ENCODE assay signal across 27 mouse cellular contexts in genomic region chr4:132245643-132246042, GRCm38 (mm10). TPM values are rescaled to one million over a fixed set of nuclear protein-coding genes. Genes with fewer than 3 reads are reported as not detected.
DNase-seq lines count a peak whose midpoint lies in the region; ATAC-seq lines count a peak whose summit lies in the region.
"Had no signal": no experiment of that assay in that cellular context is flagged by ENCODE, and none has a peak within 500 bp of the region (broad histone marks: within the 10 kb centered on the region; RNA-seq: fewer than 3 reads in every experiment).

No protein-coding gene starts in this region.

- ATAC-seq in heart, embryonic 15.5 days (replicated peaks; ENCODE audit: insufficient number of reproducible peaks, insufficient read depth, low FRiP score, low read depth) = no peak
- ATAC-seq in liver, embryonic 12.5 days = no peak
- ATAC-seq in hindbrain, embryonic 13.5 days (ENCODE audit: low FRiP score) = no peak
- ATAC-seq: forebrain, embryonic 16.5 days; intestine, embryonic 15.5 days; midbrain, embryonic 16.5 days had no signal

- H3K27me3 ChIP-seq in heart, embryonic 15.5 days = no peaks in the 10 kb centered on the region
- H3K27me3 ChIP-seq in liver, embryonic 12.5 days (replicated peaks) = no peaks in the 10 kb centered on the region
- H3K27me3 ChIP-seq in hindbrain, embryonic 13.5 days = no peaks in the 10 kb centered on the region
- H3K27me3 ChIP-seq: hindbrain, embryonic 15.5 days; intestine, embryonic 15.5 days; neural tube, embryonic 13.5 days; stomach, embryonic 15.5 days had no signal

- H3K4me1 ChIP-seq in heart, embryonic 15.5 days (replicated peaks) = peaks cover 5% of the 10 kb centered on the region; the same call in 1 of the 2 replicates
- H3K4me1 ChIP-seq in liver, embryonic 12.5 days = peaks cover 45% of the 10 kb centered on the region
- H3K4me1 ChIP-seq in hindbrain, embryonic 13.5 days (replicated peaks) = no peaks in the 10 kb centered on the region
- H3K4me1 ChIP-seq: forebrain, embryonic 10.5 days; hindbrain, embryonic 15.5 days; intestine, embryonic 15.5 days; limb, embryonic 10.5 days; midbrain, embryonic 10.5 days; neural tube, embryonic 13.5 days; stomach, embryonic 15.5 days had no signal

- H3K27ac ChIP-seq in heart, embryonic 15.5 days = 0 out of 2 replicates have a peak overlapping the region, but pooled peaks have one; percentile 7
- peak overlapping the region; percentile 58; the same call in 1 of the 2 replicates for H3K27ac ChIP-seq in liver, embryonic 12.5 days
- H3K27ac ChIP-seq in hindbrain, embryonic 13.5 days = no peak overlapping the region
- H3K27ac ChIP-seq: forebrain, embryonic 10.5 days; hindbrain, embryonic 15.5 days; intestine, embryonic 15.5 days; limb, embryonic 10.5 days; liver, embryonic 14.5 days; midbrain, embryonic 10.5 days; stomach, embryonic 15.5 days had no signal

- peaks cover 47% of the 10 kb centered on the region for H3K36me3 ChIP-seq in heart, embryonic 15.5 days
- H3K36me3 ChIP-seq in liver, embryonic 12.5 days = peaks cover 95% of the 10 kb centered on the region
- H3K36me3 ChIP-seq in hindbrain, embryonic 13.5 days = peaks cover 90% of the 10 kb centered on the region

- no peak overlapping the region for H3K4me3 ChIP-seq in heart, embryonic 15.5 days
- no peak overlapping the region for H3K4me3 ChIP-seq in liver, embryonic 12.5 days
- H3K4me3 ChIP-seq in hindbrain, embryonic 13.5 days = no peak overlapping the region
- H3K4me3 ChIP-seq: forebrain, embryonic 10.5 days; hindbrain, embryonic 15.5 days; intestine, embryonic 15.5 days; limb, embryonic 10.5 days; midbrain, embryonic 10.5 days; myocyte; neural tube, embryonic 13.5 days; stomach, embryonic 15.5 days had no signal

- no peaks in the 10 kb centered on the region for H3K9me3 ChIP-seq in heart, embryonic 15.5 days (replicated peaks)
- H3K9me3 ChIP-seq in liver, embryonic 12.5 days (replicated peaks) = no peaks in the 10 kb centered on the region
- H3K9me3 ChIP-seq in hindbrain, embryonic 13.5 days = no peaks in the 10 kb centered on the region
- H3K9me3 ChIP-seq: forebrain, embryonic 10.5 days; hindbrain, embryonic 15.5 days; intestine, embryonic 15.5 days; limb, embryonic 10.5 days; midbrain, embryonic 10.5 days; neural tube, embryonic 13.5 days; stomach, embryonic 15.5 days had no signal

- no peak overlapping the region for H3K4me2 ChIP-seq in heart, embryonic 15.5 days
- no peak overlapping the region for H3K4me2 ChIP-seq in liver, embryonic 12.5 days
- H3K4me2 ChIP-seq in hindbrain, embryonic 13.5 days = no peak overlapping the region
- H3K4me2 ChIP-seq: hindbrain, embryonic 15.5 days; intestine, embryonic 15.5 days; neural tube, embryonic 13.5 days; stomach, embryonic 15.5 days had no signal

- no peak overlapping the region for H3K9ac ChIP-seq in heart, embryonic 15.5 days
- H3K9ac ChIP-seq in liver, embryonic 12.5 days = no peak overlapping the region
- no peak overlapping the region for H3K9ac ChIP-seq in hindbrain, embryonic 13.5 days
- H3K9ac ChIP-seq: hindbrain, embryonic 15.5 days; intestine, embryonic 15.5 days; liver, embryonic 14.5 days; neural tube, embryonic 13.5 days; stomach, embryonic 15.5 days had no signal

- intact Hi-C loops in heart, postnatal 14 days (cut with DNase I) = no loop called here

- DNase-seq in heart, postnatal 14 days = no peak
- peak; percentile 42 for DNase-seq in thymus, postnatal 0 days (ENCODE audit: low spot score)
- no peak for DNase-seq in thymus, adult 18-20 months
- DNase-seq in layer of hippocampus, postnatal 25 days (ENCODE audit: extremely low spot score in 1 of 2, low spot score in 1 of 2) = no peak
- DNase-seq: adrenal gland, postnatal 10 days; cerebellum, adult 18-20 months; cerebellum, postnatal 14 days; gastrocnemius, postnatal 10 days; kidney, adult 8-10 months; kidney, postnatal 10 days; lung, postnatal 4 days; retina, postnatal 1 day had no signal

- 83% methylated on average over 3 of the region's 3 CpGs for WGBS in heart, embryonic 15.5 days
- WGBS in liver, embryonic 12.5 days (ENCODE audit: insufficient replicate concordance) = 72% methylated on average over 3 of the region's 3 CpGs
- 94% methylated on average over 3 of the region's 3 CpGs for WGBS in hindbrain, embryonic 13.5 days

RNA-seq across cellular contexts. Expression of gene Gmeb1, which starts 15.8 kb away (rescaled TPM):
- 23.3 and 28.0 TPM in 2 replicates for polyA plus RNA-seq in heart, embryonic 15.5 days (2015; fragmentation: Nextera tagmentation; extraction: Ambion mirVana)
- total RNA-seq in heart, postnatal 14 days (2021) = 10 to 100 TPM; 12.7 to 13.9 TPM
- polyA plus RNA-seq in thymus, postnatal 0 days (2015; fragmentation: Nextera tagmentation; extraction: Ambion mirVana) = 32.8 and 43.6 TPM in 2 replicates
- 19.1 and 19.5 TPM in 2 replicates for polyA plus RNA-seq in liver, embryonic 12.5 days (2016; fragmentation: Nextera tagmentation; extraction: Ambion mirVana)
- polyA plus RNA-seq in hindbrain, embryonic 13.5 days (2015; fragmentation: Nextera tagmentation; extraction: Ambion mirVana) = 47.1 and 48.7 TPM in 2 replicates
- 10 to 100 TPM; 21.9 to 26.9 TPM for total RNA-seq in layer of hippocampus, postnatal 25 days (2021)

RNA-seq across cellular contexts. Expression of gene Taf12, which starts 28.5 kb away (rescaled TPM):
- polyA plus RNA-seq in heart, embryonic 15.5 days (2015; fragmentation: Nextera tagmentation; extraction: Ambion mirVana) = 28.5 and 33.7 TPM in 2 replicates
- 10 to 100 TPM; 25.8 to 27.7 TPM for total RNA-seq in heart, postnatal 14 days (2021)
- polyA plus RNA-seq in thymus, postnatal 0 days (2015; fragmentation: Nextera tagmentation; extraction: Ambion mirVana) = 83.0 and 92.5 TPM in 2 replicates
- 61.7 and 61.8 TPM in 2 replicates for polyA plus RNA-seq in liver, embryonic 12.5 days (2016; fragmentation: Nextera tagmentation; extraction: Ambion mirVana)
- polyA plus RNA-seq in hindbrain, embryonic 13.5 days (2015; fragmentation: Nextera tagmentation; extraction: Ambion mirVana) = 44.6 and 49.0 TPM in 2 replicates
- total RNA-seq in layer of hippocampus, postnatal 25 days (2021) = 10 to 100 TPM; 19.2 to 26.8 TPM

RNA-seq across cellular contexts. Expression of gene Ythdf2, which starts 33.5 kb away (rescaled TPM):
- polyA plus RNA-seq in heart, embryonic 15.5 days (2015; fragmentation: Nextera tagmentation; extraction: Ambion mirVana) = 57.8 and 61.7 TPM in 2 replicates
- 10 to 100 TPM; 30.6 to 34.6 TPM for total RNA-seq in heart, postnatal 14 days (2021)
- 126 TPM in 2 replicates for polyA plus RNA-seq in thymus, postnatal 0 days (2015; fragmentation: Nextera tagmentation; extraction: Ambion mirVana)
- polyA plus RNA-seq in liver, embryonic 12.5 days (2016; fragmentation: Nextera tagmentation; extraction: Ambion mirVana) = 53.1 TPM in 2 replicates
- 134 and 137 TPM in 2 replicates for polyA plus RNA-seq in hindbrain, embryonic 13.5 days (2015; fragmentation: Nextera tagmentation; extraction: Ambion mirVana)
- 10 to 100 TPM; 42.6 to 47.9 TPM for total RNA-seq in layer of hippocampus, postnatal 25 days (2021)

RNA-seq across cellular contexts. Expression of gene Rab42, which starts 57.5 kb away (rescaled TPM):
- 1.5 and 2.0 TPM in 2 replicates for polyA plus RNA-seq in heart, embryonic 15.5 days (2015; fragmentation: Nextera tagmentation; extraction: Ambion mirVana)
- under 1 TPM; 0.39 to 0.76 TPM for total RNA-seq in heart, postnatal 14 days (2021)
- polyA plus RNA-seq in thymus, postnatal 0 days (2015; fragmentation: Nextera tagmentation; extraction: Ambion mirVana) = 10.8 and 11.9 TPM in 2 replicates
- polyA plus RNA-seq in liver, embryonic 12.5 days (2016; fragmentation: Nextera tagmentation; extraction: Ambion mirVana) = 0.61 and 1.0 TPM in 2 replicates
- 0.80 and 0.84 TPM in 2 replicates for polyA plus RNA-seq in hindbrain, embryonic 13.5 days (2015; fragmentation: Nextera tagmentation; extraction: Ambion mirVana)
- total RNA-seq in layer of hippocampus, postnatal 25 days (2021) = 1 to 10 TPM; 1.7 TPM
- total RNA-seq: granulocyte monocyte progenitor cell, adult 5-6 weeks had no signal
